Mouse (Mus musculus): ENCODE results near the gene Hjurp.

Hjurp gene

DNA sequence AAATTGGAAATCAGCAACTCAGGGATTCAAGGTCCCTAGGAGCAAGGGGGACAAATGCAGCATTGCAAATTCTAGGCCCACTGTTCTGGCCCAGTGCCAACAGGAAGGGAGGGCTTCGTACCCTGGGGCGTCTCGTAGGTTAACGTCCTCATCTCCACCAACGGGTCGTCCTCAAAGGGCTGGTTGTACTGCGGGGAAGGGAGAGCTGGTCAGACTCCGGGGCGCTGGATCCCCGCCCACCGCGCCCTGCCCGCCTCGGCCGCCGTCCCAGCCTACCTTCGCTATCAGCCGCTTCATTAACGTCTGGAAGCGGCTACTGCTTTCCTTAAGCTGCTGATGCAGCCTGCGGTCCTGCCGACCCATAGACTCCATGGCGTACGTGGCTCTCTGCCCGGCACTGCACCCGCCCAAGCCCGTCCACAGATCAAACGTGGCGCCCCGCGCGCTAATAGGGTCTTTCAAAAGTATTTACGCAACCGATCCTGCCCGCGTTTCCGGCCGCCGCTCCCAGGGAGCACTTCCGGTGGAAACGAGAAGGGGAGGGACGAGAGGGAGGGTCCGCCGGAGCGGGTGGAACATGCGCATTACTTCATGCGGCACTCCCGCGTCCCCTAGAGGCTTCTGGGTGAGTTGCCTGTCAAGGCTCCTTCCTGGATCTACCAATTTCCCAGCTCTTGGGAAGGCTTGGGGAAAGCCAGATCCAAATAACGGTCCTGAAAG lies at the start of gene Hjurp, which contains the start of gene Trpm8:
Gene Hjurp, minus strand, starts transcription at position 536 of the 720 bp plus-strand sequence.
Gene Trpm8, plus strand, starts transcription at position 564 of the 720 bp plus-strand sequence.
- DNase-seq (ENCODE audit: low spot score in 2 of 2): peak; percentile 99

DNA sequence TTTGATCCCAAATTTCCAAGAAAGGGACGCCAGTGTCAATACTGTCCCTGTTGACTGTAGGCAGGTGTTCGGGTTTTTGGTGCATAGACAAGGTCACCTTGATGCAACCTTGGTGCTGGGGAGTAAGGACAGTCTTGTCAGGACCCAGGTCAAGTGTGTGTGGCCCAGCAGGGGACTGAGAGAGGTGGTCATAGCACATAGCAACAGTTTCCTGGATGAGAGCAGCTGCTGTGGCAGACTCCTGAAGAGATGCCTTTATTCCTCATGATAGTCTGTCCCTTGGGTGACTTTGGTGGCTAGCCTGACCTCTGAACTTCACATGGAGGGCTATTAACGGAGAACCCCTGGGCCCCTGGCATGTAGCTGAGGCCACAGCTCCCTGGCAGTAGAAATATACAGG lies 45.7 kb upstream of the Hjurp start:
- DNase-seq (ENCODE audit: low spot score in 2 of 2): no peak

DNA sequence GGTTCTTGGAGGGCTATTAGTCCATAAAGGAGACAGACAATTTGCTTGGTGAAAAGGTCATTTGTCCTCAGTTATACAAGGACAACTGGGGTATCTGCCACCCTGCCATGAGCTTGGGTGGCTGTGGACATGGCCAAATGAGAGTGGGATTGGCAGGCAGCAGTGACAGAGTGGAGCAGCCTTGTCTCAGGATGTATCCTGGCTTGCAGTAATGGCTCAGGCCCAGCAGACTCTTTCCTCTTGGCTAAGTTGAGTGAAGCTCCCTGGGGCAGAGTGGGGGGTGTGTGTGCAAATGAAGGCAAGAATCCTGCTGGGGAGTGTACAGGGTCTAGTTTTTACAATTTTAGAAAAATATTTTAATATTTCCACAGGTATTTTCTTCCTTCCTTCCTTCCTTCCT lies 44.7 kb upstream of the Hjurp start:
- no peak for DNase-seq (ENCODE audit: low spot score in 2 of 2)

DNA sequence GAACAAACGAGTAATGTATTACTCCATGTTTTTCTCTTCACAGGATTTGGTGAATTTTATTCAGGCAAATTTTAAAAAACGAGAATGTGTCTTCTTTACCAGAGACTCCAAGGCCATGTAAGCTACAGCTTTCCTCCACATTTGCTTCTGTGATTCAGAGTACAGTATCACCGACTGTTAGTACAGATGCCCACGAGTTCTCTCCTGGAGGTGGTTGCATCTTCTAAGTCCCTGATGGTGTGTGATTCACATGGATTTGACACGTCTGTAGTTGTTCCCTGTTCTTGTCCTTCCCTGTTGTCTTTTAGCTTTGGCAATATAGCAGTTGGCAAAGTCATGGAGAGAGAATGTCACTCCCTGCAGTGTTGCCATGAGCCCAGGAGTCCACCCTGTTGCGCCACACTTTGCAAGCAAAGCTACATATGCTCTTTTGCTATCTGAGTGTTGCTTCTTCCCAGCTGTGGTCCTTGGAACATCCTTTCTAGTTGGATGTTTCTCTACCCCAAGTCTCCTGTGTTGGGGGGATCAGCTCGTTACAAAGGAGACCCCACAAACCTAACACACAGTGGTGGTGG lies 43.5 kb upstream of the Hjurp start:
- no peak for DNase-seq (ENCODE audit: low spot score in 2 of 2)

DNA sequence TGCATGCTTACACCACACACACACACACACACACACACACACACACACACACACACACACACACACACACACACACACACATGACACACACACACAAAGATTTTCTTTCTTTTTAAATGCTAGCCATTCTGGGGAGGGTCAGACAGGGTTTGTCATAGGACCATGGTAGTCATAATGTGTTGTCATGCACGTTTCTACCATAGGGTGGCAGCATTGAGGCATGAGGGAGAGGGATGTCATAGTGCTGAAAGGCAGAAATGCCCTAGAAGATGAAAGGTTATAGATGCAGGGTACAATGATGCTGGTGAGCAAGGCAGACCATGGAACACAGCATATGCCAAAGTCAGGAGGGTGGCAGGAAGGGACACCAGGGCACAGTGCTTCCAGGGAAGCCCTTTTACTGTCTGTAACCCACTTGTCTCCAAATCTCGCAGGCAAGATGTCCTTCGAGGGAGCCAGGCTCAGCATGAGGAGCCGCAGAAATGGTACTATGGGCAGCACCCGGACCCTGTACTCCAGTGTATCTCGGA lies 41.2 kb upstream of the Hjurp start:
- peak in 1 of 2 experiments; percentile 39 for DNase-seq (ENCODE audit: low spot score in 2 of 2)

DNA sequence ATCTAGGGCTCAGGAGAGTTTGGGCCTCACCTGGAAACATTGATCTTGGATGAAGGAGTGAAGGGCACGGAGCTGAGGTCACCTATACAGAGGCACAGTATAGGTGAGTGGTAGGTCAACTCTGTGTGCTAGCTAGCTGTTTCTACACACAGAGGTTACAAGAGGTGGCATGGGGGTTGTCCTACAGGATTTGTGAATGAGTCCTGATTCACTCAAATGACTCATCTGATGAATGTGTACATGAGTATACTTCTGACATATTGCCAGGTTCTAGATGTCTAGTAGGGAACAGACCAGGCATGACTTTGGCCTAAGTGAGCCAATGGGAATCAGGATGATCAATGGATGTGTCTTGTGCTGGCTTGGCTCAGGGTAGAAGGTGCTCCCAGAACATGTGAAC lies 39.8 kb upstream of the Hjurp start:
- DNase-seq (ENCODE audit: low spot score in 2 of 2): no peak

DNA sequence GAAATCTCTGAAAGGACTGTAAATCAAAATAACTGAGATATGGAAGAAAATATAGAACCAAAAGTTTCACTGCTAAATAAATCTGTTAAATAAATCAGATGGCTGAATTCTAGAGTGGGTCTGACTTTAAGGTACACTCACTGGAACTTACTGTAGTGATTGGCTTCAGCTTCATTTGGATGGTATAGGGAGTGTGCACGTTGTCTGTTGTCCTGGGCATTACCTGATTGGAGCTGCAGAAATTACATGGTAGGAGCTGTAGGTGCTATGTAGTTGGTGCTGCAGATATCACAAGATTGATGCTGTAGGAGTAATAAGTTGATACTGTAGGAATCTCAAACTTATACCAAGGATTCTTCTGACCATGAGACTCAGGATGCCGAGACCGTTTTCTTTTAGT lies 32.9 kb upstream of the Hjurp start:
- DNase-seq (ENCODE audit: low spot score in 2 of 2): no peak

DNA sequence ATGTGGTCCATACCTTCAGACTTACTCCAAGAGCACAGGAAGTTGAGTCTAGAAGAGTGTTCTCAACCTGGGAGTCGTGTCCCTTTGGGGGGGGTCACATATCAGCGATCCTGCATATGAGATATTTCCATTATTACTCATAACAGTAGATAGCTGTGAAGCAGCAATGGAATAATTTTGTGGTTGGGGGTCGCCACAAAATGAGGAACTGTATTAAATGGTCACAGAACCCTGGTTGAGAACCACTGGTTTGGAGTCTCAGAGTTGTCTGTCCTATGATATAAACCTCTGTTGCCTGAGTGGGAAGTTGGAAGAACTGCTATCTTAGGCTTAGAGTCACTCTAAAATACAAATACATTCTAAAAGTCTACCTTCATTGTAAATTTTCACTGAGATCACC lies 32.5 kb upstream of the Hjurp start:
- DNase-seq (ENCODE audit: low spot score in 2 of 2): no peak

DNA sequence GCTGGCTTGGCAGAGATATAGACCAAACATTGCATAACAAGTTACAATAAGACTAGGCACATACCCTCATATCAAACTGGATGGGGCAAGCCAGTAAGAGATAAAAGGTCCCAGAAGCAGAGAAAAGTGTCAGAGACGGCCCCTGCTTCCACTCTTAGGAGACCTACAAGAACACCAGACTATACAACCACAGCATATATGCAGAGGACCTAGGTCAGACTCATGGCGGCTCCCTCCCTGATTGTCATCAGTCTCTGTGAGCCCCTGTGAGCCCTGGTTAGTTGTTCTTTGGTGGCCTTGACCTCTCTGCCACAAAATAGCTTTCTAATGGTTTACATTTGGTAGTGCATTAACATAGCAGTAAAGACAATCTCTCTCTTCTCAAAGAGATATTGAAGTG lies 31.6 kb upstream of the Hjurp start:
- DNase-seq (ENCODE audit: low spot score in 2 of 2): no peak

DNA sequence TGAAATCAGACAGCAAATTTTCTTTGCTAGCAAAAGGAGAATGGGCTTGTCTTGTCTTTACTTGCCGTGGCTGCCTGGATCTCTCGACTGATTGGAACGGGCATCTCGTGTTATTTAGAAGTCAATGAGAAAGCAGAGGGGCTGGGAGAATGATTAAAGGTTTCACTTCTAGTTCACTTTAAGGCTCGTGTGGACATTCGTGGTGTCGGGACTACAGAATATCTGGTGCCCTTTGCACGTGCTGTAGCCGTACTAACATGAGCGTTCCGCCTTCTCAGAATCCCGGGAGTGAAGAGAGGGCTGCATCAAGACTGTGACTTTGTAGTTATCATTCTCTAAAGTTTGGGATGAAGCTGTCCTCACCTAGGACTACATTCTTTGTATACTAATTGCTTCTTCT lies 29.7 kb upstream of the Hjurp start:
- DNase-seq (ENCODE audit: low spot score in 2 of 2): no peak

DNA sequence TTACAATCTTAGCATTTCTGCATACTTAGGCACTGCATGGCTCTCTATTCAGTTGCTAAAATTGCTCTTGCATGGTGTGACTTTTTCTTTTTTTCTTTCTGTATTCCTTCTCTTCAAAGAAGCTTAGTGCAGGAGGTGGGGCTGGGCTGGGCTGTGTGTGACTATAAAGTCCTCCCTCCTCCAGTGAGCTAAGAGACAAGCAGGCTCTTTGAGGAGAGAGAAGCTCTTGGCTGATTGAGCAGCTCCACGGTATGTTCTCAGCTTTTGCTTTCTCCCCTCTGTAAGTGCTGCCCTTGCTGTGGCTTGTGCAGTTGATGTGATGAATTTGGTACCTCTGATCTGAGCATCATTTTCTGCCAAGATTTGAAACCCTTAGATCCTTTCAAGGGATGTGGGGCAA lies 29.1 kb upstream of the Hjurp start:
- DNase-seq (ENCODE audit: low spot score in 2 of 2): no peak

DNA sequence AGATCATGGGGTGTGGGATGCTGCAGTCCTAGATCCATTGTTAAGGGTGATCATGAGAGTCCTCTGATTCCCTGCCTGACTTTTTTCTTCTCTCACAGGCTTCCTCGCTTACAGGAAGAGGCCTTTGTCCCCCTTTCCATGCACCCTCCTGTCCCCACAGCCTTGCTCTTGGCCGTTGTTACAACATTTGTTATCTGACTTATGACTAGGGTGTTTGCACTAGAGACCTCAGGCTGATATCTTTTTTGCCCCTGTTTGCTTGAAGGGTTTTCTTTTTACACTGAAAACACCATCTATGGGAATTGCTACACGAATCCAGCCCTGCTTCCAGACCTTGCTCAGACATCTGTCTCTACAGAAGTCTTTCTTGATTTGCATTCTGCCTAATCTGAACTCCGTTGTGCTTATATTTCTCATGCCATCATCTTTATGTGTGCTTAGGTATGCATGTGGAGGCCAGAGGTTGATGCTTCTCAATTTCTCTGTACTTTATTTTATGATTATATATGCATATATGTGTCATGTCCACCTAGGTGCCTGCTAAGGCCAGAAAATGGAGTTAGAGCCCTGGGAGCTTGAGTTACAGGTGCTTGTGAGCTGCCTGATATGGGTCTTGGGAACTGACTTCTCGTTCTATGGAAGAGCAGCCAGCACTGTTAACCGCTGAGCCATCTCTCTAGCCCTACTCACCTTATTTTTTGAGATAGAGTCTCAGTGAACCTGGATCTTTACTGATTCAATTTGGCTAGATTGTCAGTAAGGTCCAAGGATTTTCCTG lies 27.8 kb upstream of the Hjurp start:
- no peak for DNase-seq (ENCODE audit: low spot score in 2 of 2)

DNA sequence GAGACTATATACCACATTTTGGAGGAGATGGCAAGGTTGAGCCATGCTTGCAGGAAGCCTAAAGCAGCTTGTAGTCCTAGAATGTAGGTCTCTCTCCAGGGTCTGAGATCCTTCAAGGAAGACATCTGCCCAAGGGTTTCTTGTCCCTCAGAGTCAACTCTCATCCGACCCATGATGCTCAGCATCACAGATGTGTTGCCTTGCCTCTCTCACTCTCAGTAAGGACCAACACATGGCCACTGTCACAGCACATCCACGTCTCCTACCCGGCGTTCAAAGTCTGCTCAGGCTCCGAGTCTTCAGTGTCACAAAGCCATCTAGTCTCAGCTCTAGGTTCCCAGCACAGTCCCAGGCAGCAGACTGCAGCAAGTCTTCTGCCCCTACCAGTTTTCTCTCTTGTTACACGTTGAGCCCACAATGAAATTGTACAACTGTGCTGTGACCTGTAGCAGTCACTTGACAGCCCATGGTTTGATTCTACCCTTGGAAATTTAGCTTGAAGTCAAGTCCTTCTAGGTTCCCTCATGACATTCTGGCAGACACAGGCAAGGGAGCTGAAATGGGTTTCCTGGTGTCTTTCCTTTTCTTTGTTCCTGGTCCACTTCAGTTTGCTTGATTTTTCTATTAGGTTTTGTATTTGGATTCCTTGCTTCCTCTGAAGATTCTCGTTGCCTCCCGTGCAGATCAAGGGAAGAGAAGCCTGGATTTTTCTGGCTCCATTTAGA lies 27.0 kb upstream of the Hjurp start:
- DNase-seq (ENCODE audit: low spot score in 2 of 2): no peak

DNA sequence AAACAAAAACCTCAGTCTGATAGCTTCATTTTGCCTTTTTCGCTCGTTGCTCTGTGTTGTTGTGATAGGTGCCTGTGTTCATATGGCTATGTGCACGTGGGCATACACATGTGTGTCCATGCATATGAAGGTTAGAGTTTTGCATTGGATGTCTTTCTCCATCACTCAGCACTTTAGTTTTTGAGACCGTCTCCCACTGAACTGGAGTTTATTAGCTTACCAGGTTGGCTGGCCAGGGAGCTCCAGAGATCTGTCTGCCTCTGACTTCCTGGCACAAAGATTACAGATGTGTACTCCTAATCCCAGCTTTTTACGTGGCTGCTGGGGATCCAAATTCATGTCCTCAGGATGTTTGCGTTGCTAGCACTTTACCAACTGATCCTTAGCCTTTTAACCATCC lies 26.3 kb upstream of the Hjurp start:
- DNase-seq (ENCODE audit: low spot score in 2 of 2): no peak

DNA sequence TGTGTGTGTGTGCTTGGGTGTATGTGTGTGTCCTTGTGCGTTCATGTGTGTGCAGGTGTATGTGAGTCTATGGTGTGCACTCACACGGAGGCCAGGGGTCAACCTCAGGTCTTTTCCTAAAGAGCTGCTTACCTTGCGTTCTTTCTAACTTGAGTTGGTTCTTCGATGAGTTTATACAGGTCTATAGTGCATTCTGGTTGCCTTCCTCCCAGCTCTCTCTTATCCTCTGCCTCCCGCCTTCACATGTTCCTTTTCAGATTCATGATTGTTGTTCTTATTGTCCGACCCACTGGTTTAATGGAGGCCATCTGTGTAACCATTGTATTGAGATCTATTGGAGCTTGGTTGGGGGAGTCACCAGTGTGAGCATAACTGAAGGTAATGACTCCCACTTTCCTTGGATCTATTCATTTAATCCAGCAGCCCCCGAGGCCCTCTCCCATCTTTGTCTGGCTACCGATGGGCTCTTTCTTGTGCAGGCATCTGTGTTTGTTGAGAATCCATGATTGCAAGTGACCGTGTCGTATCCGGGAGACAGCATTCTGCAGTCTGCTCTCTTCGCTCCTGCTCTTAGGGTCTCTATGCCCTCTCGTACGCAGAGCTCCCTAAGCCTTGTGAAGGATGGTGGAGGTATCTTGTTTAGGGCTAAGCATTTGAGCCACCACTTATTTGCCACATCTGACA lies 24.8 kb upstream of the Hjurp start:
- DNase-seq (ENCODE audit: low spot score in 2 of 2): no peak

DNA sequence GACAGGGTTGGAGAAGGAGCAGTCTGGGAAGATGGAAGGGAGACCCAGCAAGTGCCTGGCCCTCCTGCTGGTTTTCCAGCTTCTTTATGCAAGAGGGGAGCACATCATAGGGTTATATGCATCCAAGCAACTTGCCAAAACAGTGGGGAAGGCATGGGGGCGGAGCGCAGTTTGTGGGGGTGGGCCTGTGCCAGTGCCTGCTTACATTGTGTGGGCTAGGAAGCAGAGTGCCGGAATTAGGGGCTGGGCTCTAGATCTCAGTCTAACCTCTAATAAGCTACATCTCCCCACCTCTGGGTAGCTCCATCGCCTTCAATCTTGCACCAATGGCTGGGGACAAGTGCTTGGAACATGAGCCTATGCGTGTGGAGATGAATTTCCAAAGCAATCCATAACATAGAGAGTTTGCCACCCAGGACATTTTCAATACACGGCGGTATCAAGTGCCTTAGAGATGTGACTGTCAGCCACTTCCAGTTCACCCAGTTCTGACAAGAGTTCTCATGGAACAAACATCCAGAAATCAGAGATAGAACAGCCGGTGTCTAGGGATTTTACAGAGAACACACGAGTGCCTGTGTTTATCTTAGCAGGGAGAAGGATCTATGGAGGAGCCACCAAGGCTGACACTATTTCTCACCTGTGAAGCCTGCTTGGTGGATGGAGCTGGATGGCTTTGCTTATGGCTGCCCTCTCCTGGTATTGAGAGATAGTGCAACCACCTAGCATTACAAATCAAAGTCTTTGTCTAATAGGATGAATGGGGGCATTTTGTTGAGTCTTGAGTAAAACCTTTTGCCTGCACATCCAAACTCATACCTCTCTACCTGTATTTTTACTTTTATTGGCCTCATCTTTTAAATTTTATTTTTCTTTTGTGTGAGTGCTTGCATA lies 23.9 kb upstream of the Hjurp start:
- no peak for DNase-seq (ENCODE audit: low spot score in 2 of 2)

DNA sequence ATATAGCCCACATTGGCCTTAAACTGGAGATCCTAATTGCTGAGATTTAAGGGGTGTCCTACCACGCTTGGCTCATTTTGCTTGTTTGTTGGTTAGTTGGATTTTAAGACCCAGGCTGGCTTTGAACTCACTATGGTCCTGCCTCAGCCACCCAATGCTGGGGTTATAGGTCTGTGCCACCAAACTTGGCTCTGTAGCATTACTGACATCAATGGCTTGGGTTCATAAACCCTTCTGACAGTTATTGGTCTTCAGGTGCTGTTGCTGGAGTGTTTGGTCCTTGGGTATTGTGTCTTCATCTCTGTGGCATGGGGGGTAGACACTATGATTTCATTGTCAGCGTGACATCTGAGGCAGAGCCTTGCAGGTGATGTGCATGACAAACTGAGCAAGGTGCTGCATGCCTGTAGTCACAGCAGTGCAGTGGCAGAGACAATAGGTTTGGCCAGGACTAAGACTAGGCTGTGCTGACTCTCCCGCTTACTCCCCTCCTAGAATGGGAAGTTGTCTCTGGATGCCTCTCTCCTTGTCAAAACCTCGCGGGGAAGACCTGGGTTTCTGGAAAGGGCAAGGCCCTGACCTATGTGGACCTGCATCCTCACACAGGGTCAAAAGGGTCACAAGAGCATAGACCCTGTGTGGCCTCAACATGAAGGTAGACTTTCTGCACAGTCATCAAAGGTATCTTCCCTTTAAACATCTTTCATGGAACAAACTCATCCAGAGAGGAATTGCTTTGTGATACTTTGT lies 23.0 kb upstream of the Hjurp start:
- no peak for DNase-seq (ENCODE audit: low spot score in 2 of 2)

DNA sequence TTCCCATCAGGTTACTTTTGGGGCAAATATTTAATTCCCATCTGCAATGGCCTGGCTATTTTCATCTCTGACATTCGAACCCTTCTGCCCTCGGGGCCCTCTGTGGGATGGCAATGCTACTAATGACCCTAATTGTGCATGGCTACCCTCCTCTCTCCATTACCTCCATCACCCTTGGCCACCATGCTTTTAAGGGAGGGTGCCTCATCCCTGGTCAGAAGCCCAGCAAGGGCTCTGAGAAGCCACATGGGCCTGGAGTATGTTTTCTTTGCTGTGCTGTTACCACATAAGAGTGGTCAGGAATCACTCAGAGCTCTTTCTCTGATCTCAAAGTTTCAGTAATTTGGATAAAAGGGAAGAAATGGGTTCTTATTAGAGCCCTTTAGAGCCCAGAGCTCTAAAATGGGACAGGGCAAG lies 22.1 kb upstream of the Hjurp start:
- no peak for DNase-seq (ENCODE audit: low spot score in 2 of 2)

DNA sequence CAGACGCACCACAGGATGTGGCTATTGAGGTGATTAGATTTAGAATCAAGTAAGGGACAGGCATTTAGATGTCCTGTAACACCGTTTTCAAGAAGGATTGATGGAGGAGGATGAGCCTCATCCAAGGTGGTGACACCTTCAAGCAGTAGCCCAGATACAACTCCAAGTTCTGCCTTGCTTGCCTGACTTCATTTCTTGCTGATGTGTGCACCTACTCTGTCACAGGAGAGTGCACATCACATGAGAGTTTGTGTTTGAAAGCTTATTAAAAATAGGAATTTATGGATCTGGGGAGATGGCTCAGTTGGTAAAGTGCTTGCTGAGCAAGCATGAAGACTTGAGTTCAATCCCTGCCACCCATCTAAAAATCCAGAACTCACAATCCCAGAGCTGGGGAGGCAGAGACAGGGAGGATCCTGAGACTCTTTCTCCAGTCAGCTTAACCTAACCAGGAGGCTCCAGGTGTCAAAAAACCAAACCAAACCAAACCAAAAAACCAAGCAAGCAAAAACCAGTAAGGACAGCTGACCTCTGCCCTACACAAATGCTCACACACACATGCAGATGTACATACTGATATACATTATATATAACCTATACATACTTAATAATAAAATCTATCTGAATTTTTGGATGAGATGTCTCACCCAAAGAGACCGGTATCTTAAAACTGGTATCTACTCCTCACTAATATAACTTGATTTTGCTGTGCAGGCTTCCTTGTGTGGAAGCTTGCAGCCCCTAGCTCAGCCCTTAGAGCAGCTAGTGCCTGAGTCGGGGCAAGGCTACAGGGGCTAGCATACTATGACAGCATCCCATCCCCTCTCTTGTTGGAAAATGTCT lies 21.5 kb upstream of the Hjurp start:
- DNase-seq (ENCODE audit: low spot score in 2 of 2): no peak

Measured in natural killer cell, adult 2 months (primary cell).